Mouse (Mus musculus): Measurements from ENCODE around the gene Decr2.
"Not testable (repeated sequence)": the region's sequence is repeated elsewhere in the genome, so short reads cannot be mapped to it uniquely, and the experiment has no call there.

Decr2 gene

GRCm38 (mm10) chr17:26064916-26065315 is 25.2 kb downstream of the Decr2 start:
- DNase-seq (ENCODE audit: low spot score in 2 of 2): no peak

- no peak for DNase-seq (ENCODE audit: low spot score in 2 of 2)
Observed at GRCm38 (mm10) chr17:26057787-26058567, 32.2 kb downstream of the Decr2 start.

- no peak for DNase-seq (ENCODE audit: low spot score in 2 of 2)
Observed at GRCm38 (mm10) chr17:26057278-26057677, 32.9 kb downstream of the Decr2 start.

- DNase-seq (ENCODE audit: low spot score in 2 of 2): no peak
Observed at GRCm38 (mm10) chr17:26055164-26055563, 35.0 kb downstream of the Decr2 start.

- DNase-seq (ENCODE audit: low spot score in 2 of 2): no peak
Observed at GRCm38 (mm10) chr17:26054133-26054845, 35.8 kb downstream of the Decr2 start.

GRCm38 (mm10) chr17:26052706-26053105 is 37.4 kb downstream of the Decr2 start:
- DNase-seq (ENCODE audit: low spot score in 2 of 2): no peak

- DNase-seq (ENCODE audit: low spot score in 2 of 2): no peak
Observed at GRCm38 (mm10) chr17:26052074-26052473, 38.1 kb downstream of the Decr2 start.

- DNase-seq (ENCODE audit: low spot score in 2 of 2): no peak
Observed at GRCm38 (mm10) chr17:26048118-26048517, 42.0 kb downstream of the Decr2 start.

GRCm38 (mm10) chr17:26046253-26046997 is 43.7 kb downstream of the Decr2 start:
- DNase-seq (ENCODE audit: low spot score in 2 of 2): no peak

GRCm38 (mm10) chr17:26045285-26045684 is 44.9 kb downstream of the Decr2 start:
- no peak for DNase-seq (ENCODE audit: low spot score in 2 of 2)

- DNase-seq (ENCODE audit: low spot score in 2 of 2): no peak
Observed at GRCm38 (mm10) chr17:26043249-26043636, 46.9 kb downstream of the Decr2 start.

GRCm38 (mm10) chr17:26042599-26043248 is 47.4 kb downstream of the Decr2 start:
- DNase-seq (ENCODE audit: low spot score in 2 of 2): no peak

GRCm38 (mm10) chr17:26041111-26041802 is 48.9 kb downstream of the Decr2 start:
- DNase-seq (ENCODE audit: low spot score in 2 of 2): peak; percentile 4 to 55

GRCm38 (mm10) chr17:26040711-26041110 is 49.4 kb downstream of the Decr2 start:
- not testable (repeated sequence) for DNase-seq (ENCODE audit: low spot score in 2 of 2)

GRCm38 (mm10) chr17:26032037-26032436 is 58.1 kb downstream of the Decr2 start:
- DNase-seq (ENCODE audit: low spot score in 2 of 2): no peak

GRCm38 (mm10) chr17:26031583-26031982 is 58.6 kb downstream of the Decr2 start:
- no peak for DNase-seq (ENCODE audit: low spot score in 2 of 2)

Data from thymus, postnatal 10 days (tissue).